Mouse (Mus musculus): ENCODE results near the gene Zfp978. TPM values are rescaled to one million over a fixed set of nuclear protein-coding genes. Genes with fewer than 3 reads are reported as not detected.
"Not testable (repeated sequence)": the region's sequence is repeated elsewhere in the genome, so short reads cannot be mapped to it uniquely, and the experiment has no call there.

Gene Zfp978
- polyA plus RNA-seq, 1 experiment = not detected

- no peak for TF ChIP-seq CTCF (IDR thresholded peaks at IDR 0.05; ENCODE audit: extremely low read depth, insufficient read length, insufficient replicate concordance, low read depth, low read length)
- Histone ChIP-seq H3K4me1 (ENCODE audit: control insufficient read depth, insufficient read depth, insufficient read length, low read length) (no peaks in the 10 kb centered on the region), H3K27ac (ENCODE audit: insufficient read depth, low read depth, low read length) (no peak overlapping the region), H3K27me3 (ENCODE audit: control insufficient read depth, insufficient read depth, low read length) (no peaks in the 10 kb centered on the region), H3K4me3 (ENCODE audit: low read depth, low read length) (no peak overlapping the region), H3K36me3 (ENCODE audit: control insufficient read depth, insufficient read depth, low read length) (no peaks in the 10 kb centered on the region)
- WGBS = 56% methylated on average over 8 of the region's 8 CpGs
Observed at GRCm38 (mm10) chr4:147417157-147417778, 56.2 kb downstream of the Zfp978 start.

GRCm38 (mm10) chr4:147417921-147418320 lies 56.8 kb downstream of the Zfp978 start:
- Histone ChIP-seq H3K4me1 (ENCODE audit: control insufficient read depth, insufficient read depth, insufficient read length, low read length) (no peaks in the 10 kb centered on the region), H3K27ac (ENCODE audit: insufficient read depth, low read depth, low read length) (no peak overlapping the region), H3K4me3 (ENCODE audit: low read depth, low read length) (no peak overlapping the region), H3K27me3 (ENCODE audit: control insufficient read depth, insufficient read depth, low read length) (no peaks in the 10 kb centered on the region), H3K36me3 (ENCODE audit: control insufficient read depth, insufficient read depth, low read length) (no peaks in the 10 kb centered on the region)
- WGBS = 65% methylated on average over 10 of the region's 10 CpGs
- TF ChIP-seq CTCF (IDR thresholded peaks at IDR 0.05; ENCODE audit: extremely low read depth, insufficient read length, insufficient replicate concordance, low read depth, low read length) = no peak
- TF ChIP-seq POLR2A (IDR thresholded peaks at IDR 0.05; ENCODE audit: low read depth, low read length) = no peak

- H3K4me1 ChIP-seq (ENCODE audit: control insufficient read depth, insufficient read depth, insufficient read length, low read length); H3K27ac ChIP-seq (ENCODE audit: insufficient read depth, low read depth, low read length); H3K36me3 ChIP-seq (ENCODE audit: control insufficient read depth, insufficient read depth, low read length); H3K27me3 ChIP-seq (ENCODE audit: control insufficient read depth, insufficient read depth, low read length); H3K4me3 ChIP-seq (ENCODE audit: low read depth, low read length): not testable (repeated sequence)
- 52% methylated on average over 7 of the region's 7 CpGs for WGBS
Observed at GRCm38 (mm10) chr4:147418333-147418732, 57.2 kb downstream of the Zfp978 start.

- 79% methylated on average over 8 of the region's 8 CpGs for WGBS
- not testable (repeated sequence) for H3K27ac ChIP-seq (ENCODE audit: insufficient read depth, low read depth, low read length); H3K27me3 ChIP-seq (ENCODE audit: control insufficient read depth, insufficient read depth, low read length); H3K4me3 ChIP-seq (ENCODE audit: low read depth, low read length); H3K36me3 ChIP-seq (ENCODE audit: control insufficient read depth, insufficient read depth, low read length); H3K4me1 ChIP-seq (ENCODE audit: control insufficient read depth, insufficient read depth, insufficient read length, low read length)
Observed at GRCm38 (mm10) chr4:147419190-147419589, 58.1 kb downstream of the Zfp978 start.

- not testable (repeated sequence) for H3K36me3 ChIP-seq (ENCODE audit: control insufficient read depth, insufficient read depth, low read length); H3K4me3 ChIP-seq (ENCODE audit: low read depth, low read length); H3K27ac ChIP-seq (ENCODE audit: insufficient read depth, low read depth, low read length); H3K27me3 ChIP-seq (ENCODE audit: control insufficient read depth, insufficient read depth, low read length); H3K4me1 ChIP-seq (ENCODE audit: control insufficient read depth, insufficient read depth, insufficient read length, low read length)
- 80% methylated on average over 5 of the region's 5 CpGs for WGBS
Observed at GRCm38 (mm10) chr4:147419756-147420590, 58.9 kb downstream of the Zfp978 start.

GRCm38 (mm10) chr4:147420794-147421193 lies 59.7 kb downstream of the Zfp978 start:
- TF ChIP-seq CTCF (IDR thresholded peaks at IDR 0.05; ENCODE audit: extremely low read depth, insufficient read length, insufficient replicate concordance, low read depth, low read length) = no peak
- TF ChIP-seq POLR2A (IDR thresholded peaks at IDR 0.05; ENCODE audit: low read depth, low read length) = no peak
- WGBS = 63% methylated on average over 3 of the region's 3 CpGs

GRCm38 (mm10) chr4:147421316-147421715 lies 60.2 kb downstream of the Zfp978 start:
- H3K27me3 ChIP-seq (ENCODE audit: control insufficient read depth, insufficient read depth, low read length); H3K36me3 ChIP-seq (ENCODE audit: control insufficient read depth, insufficient read depth, low read length); H3K4me1 ChIP-seq (ENCODE audit: control insufficient read depth, insufficient read depth, insufficient read length, low read length); H3K27ac ChIP-seq (ENCODE audit: insufficient read depth, low read depth, low read length); H3K4me3 ChIP-seq (ENCODE audit: low read depth, low read length): not testable (repeated sequence)
- WGBS = 24% methylated on average over 1 of the region's 1 CpGs

More at GRCm38 (mm10) chr4:147420794-147421193, 59.7 kb downstream of the Zfp978 start:
- H3K27ac ChIP-seq (ENCODE audit: insufficient read depth, low read depth, low read length) = no peak overlapping the region
- H3K36me3 ChIP-seq (ENCODE audit: control insufficient read depth, insufficient read depth, low read length) = no peaks in the 10 kb centered on the region
- no peak overlapping the region for H3K4me3 ChIP-seq (ENCODE audit: low read depth, low read length)
- no peaks in the 10 kb centered on the region for H3K4me1 ChIP-seq (ENCODE audit: control insufficient read depth, insufficient read depth, insufficient read length, low read length)
- H3K27me3 ChIP-seq (ENCODE audit: control insufficient read depth, insufficient read depth, low read length) = no peaks in the 10 kb centered on the region

GRCm38 (mm10) chr4:147423140-147423539 lies 62.0 kb downstream of the Zfp978 start:
- H3K27ac ChIP-seq (ENCODE audit: insufficient read depth, low read depth, low read length) = no peak overlapping the region
- no peaks in the 10 kb centered on the region for H3K36me3 ChIP-seq (ENCODE audit: control insufficient read depth, insufficient read depth, low read length)
- H3K4me3 ChIP-seq (ENCODE audit: low read depth, low read length) = no peak overlapping the region
- 41% methylated on average over 3 of the region's 3 CpGs for WGBS
- TF ChIP-seq POLR2A (IDR thresholded peaks at IDR 0.05; ENCODE audit: low read depth, low read length) (no peak), CTCF (IDR thresholded peaks at IDR 0.05; ENCODE audit: extremely low read depth, insufficient read length, insufficient replicate concordance, low read depth, low read length) (no peak)
- H3K4me1 ChIP-seq (ENCODE audit: control insufficient read depth, insufficient read depth, insufficient read length, low read length) = no peaks in the 10 kb centered on the region
- H3K27me3 ChIP-seq (ENCODE audit: control insufficient read depth, insufficient read depth, low read length) = no peaks in the 10 kb centered on the region

Data from small intestine, adult 2 months (tissue).